Mouse (Mus musculus): Measurements from ENCODE around the gene Kif28. TPM values are rescaled to one million over a fixed set of nuclear protein-coding genes. Genes with fewer than 3 reads are reported as not detected.

Kif28 gene
- polyA plus RNA-seq (2021): not detected

- TF ChIP-seq CTCF (IDR thresholded peaks at IDR 0.05): no peak
- CTCF ChIA-PET: interaction anchor here (1.7 to 2.5 kb wide), 2 partner anchors 10 to 12 kb away, joined by 3 to 10 read pairs; no protein-coding TSS in a partner anchor
- H3K27me3 ChIP-seq: no peaks in the 10 kb centered on the region
These were observed at the start of gene Kif28 for GRCm38 (mm10) chr1:179745171-179745570. Kif28 (minus strand) TSS chr1:179745271.

GRCm38 (mm10) chr1:179787281-179787680 lies 42.2 kb upstream of the Kif28 start:
- no peaks in the 10 kb centered on the region for H3K27me3 ChIP-seq
- POLR2A ChIA-PET: no interaction called here
- in situ Hi-C loops (cut with MboI; ENCODE audit: low pct_unique_long_range_greater_than_20kb): no loop called here
- ATAC-seq: no peak
- CTCF ChIA-PET: interaction anchor here (1.8 kb wide), 1 partner anchor 12 kb away, joined by 6 read pairs; no protein-coding TSS in a partner anchor
- no peak for TF ChIP-seq CTCF (IDR thresholded peaks at IDR 0.05)
- DNase-seq (ENCODE audit: low read depth, low spot score): no peak

More at GRCm38 (mm10) chr1:179745171-179745570, at the start of gene Kif28:
- ATAC-seq (no peak), DNase-seq (ENCODE audit: low read depth, low spot score) (no peak)
- in situ Hi-C loops (cut with MboI; ENCODE audit: low pct_unique_long_range_greater_than_20kb): loop anchor here (25.0 kb wide), 1 partner anchor 233 kb away; the partner anchor contains the start of gene Smyd3
- POLR2A ChIA-PET: no interaction called here

GRCm38 (mm10) chr1:179785502-179785901 lies 40.4 kb upstream of the Kif28 start:
- TF ChIP-seq CTCF (IDR thresholded peaks at IDR 0.05): no peak
- no peak for ATAC-seq
- DNase-seq (ENCODE audit: low read depth, low spot score): no peak
- no peaks in the 10 kb centered on the region for H3K27me3 ChIP-seq
- CTCF ChIA-PET: interaction anchor here (1.0 kb wide), 1 partner anchor 14 kb away, joined by 4 read pairs; no protein-coding TSS in a partner anchor
- in situ Hi-C loops (cut with MboI; ENCODE audit: low pct_unique_long_range_greater_than_20kb): no loop called here
- POLR2A ChIA-PET: no interaction called here

- no peak for ATAC-seq
- ChIA-PET CTCF (interaction anchor here (1.3 to 2.9 kb wide), 2 partner anchors 10 to 17 kb away, joined by 5 to 8 read pairs; no protein-coding TSS in a partner anchor), POLR2A (interaction anchor here (0.6 kb wide), 1 partner anchor 10 kb away, joined by 3 read pairs; no protein-coding TSS in a partner anchor)
These were observed 39.0 kb upstream of the Kif28 start for GRCm38 (mm10) chr1:179784098-179784497.

GRCm38 (mm10) chr1:179776831-179777230 lies 31.8 kb upstream of the Kif28 start:
- in situ Hi-C loops (cut with MboI; ENCODE audit: low pct_unique_long_range_greater_than_20kb): no loop called here
- no peak for TF ChIP-seq CTCF (IDR thresholded peaks at IDR 0.05)
- no peak for DNase-seq (ENCODE audit: low read depth, low spot score)
- no peaks in the 10 kb centered on the region for H3K27me3 ChIP-seq
- ATAC-seq: no peak
- ChIA-PET CTCF (interaction anchor here (1.0 kb wide), 1 partner anchor 12 kb away, joined by 7 read pairs; no protein-coding TSS in a partner anchor), POLR2A (no interaction called here)

More at GRCm38 (mm10) chr1:179784098-179784497, 39.0 kb upstream of the Kif28 start:
- no peaks in the 10 kb centered on the region for H3K27me3 ChIP-seq
- no peak for TF ChIP-seq CTCF (IDR thresholded peaks at IDR 0.05)
- DNase-seq (ENCODE audit: low read depth, low spot score): no peak
- in situ Hi-C loops (cut with MboI; ENCODE audit: low pct_unique_long_range_greater_than_20kb): no loop called here

GRCm38 (mm10) chr1:179760553-179760952 lies 15.5 kb upstream of the Kif28 start:
- no peak for DNase-seq (ENCODE audit: low read depth, low spot score)
- in situ Hi-C loops (cut with MboI; ENCODE audit: low pct_unique_long_range_greater_than_20kb): no loop called here
- CTCF ChIA-PET: interaction anchor here (1.1 to 1.7 kb wide), 2 partner anchors 13 to 34 kb away, joined by 3 read pairs; no protein-coding TSS in a partner anchor

GRCm38 (mm10) chr1:179760086-179760485 lies 15.0 kb upstream of the Kif28 start:
- CTCF ChIA-PET: interaction anchor here (1.0 to 1.7 kb wide), 3 partner anchors 12 to 34 kb away, joined by 3 to 4 read pairs (median 3); no protein-coding TSS in a partner anchor
- in situ Hi-C loops (cut with MboI; ENCODE audit: low pct_unique_long_range_greater_than_20kb): no loop called here
- H3K27me3 ChIP-seq: no peaks in the 10 kb centered on the region
- no peak for TF ChIP-seq CTCF (IDR thresholded peaks at IDR 0.05)
- POLR2A ChIA-PET: no interaction called here
- ATAC-seq: no peak
- DNase-seq (ENCODE audit: low read depth, low spot score): no peak

More at GRCm38 (mm10) chr1:179760553-179760952, 15.5 kb upstream of the Kif28 start:
- no peak for TF ChIP-seq CTCF (IDR thresholded peaks at IDR 0.05)
- POLR2A ChIA-PET: no interaction called here
- H3K27me3 ChIP-seq: no peaks in the 10 kb centered on the region
- no peak for ATAC-seq

- no peak for TF ChIP-seq CTCF (IDR thresholded peaks at IDR 0.05)
- no peak for ATAC-seq
- H3K27me3 ChIP-seq: no peaks in the 10 kb centered on the region
- ChIA-PET POLR2A (no interaction called here), CTCF (interaction anchor here (1.2 kb wide), 1 partner anchor 11 kb away, joined by 4 read pairs; no protein-coding TSS in a partner anchor)
- DNase-seq (ENCODE audit: low read depth, low spot score): no peak
- in situ Hi-C loops (cut with MboI; ENCODE audit: low pct_unique_long_range_greater_than_20kb): no loop called here
These were observed 11.4 kb upstream of the Kif28 start for GRCm38 (mm10) chr1:179756477-179756876.

- in situ Hi-C loops (cut with MboI; ENCODE audit: low pct_unique_long_range_greater_than_20kb): no loop called here
- CTCF ChIA-PET: no interaction called here
- ATAC-seq (no peak), DNase-seq (ENCODE audit: low read depth, low spot score) (no peak)
- POLR2A ChIA-PET: interaction anchor here (1.3 kb wide), 1 partner anchor 129 kb away, joined by 7 read pairs; no protein-coding TSS in a partner anchor
- TF ChIP-seq CTCF (IDR thresholded peaks at IDR 0.05): no peak
- no peaks in the 10 kb centered on the region for H3K27me3 ChIP-seq
These were observed 7.9 kb upstream of the Kif28 start for GRCm38 (mm10) chr1:179753006-179753405.

- H3K27me3 ChIP-seq: no peaks in the 10 kb centered on the region
- POLR2A ChIA-PET: interaction anchor here (1.3 kb wide), 1 partner anchor 128 kb away, joined by 7 read pairs; no protein-coding TSS in a partner anchor
- TF ChIP-seq CTCF (IDR thresholded peaks at IDR 0.05): no peak
- in situ Hi-C loops (cut with MboI; ENCODE audit: low pct_unique_long_range_greater_than_20kb): no loop called here
- ATAC-seq (no peak), DNase-seq (ENCODE audit: low read depth, low spot score) (no peak)
- CTCF ChIA-PET: no interaction called here
These were observed 7.2 kb upstream of the Kif28 start for GRCm38 (mm10) chr1:179752276-179752675.

GRCm38 (mm10) chr1:179743593-179744193 lies 1.4 kb downstream of the Kif28 start:
- DNase-seq (ENCODE audit: low read depth, low spot score) (no peak), ATAC-seq (no peak)
- TF ChIP-seq CTCF (IDR thresholded peaks at IDR 0.05): no peak
- ChIA-PET CTCF (interaction anchor here (2.5 kb wide), 1 partner anchor 10 kb away, joined by 10 read pairs; no protein-coding TSS in a partner anchor), POLR2A (no interaction called here)
- no peaks in the 10 kb centered on the region for H3K27me3 ChIP-seq
- in situ Hi-C loops (cut with MboI; ENCODE audit: low pct_unique_long_range_greater_than_20kb): loop anchor here (25.0 kb wide), 1 partner anchor 231 kb away; the partner anchor contains the start of gene Smyd3

Measured in Patski (cell line).